Mouse (Mus musculus) kidney, embryonic 15.5 days (tissue): ENCODE measurements around the gene Sertad2. TPM values are rescaled to one million over a fixed set of nuclear protein-coding genes. Genes with fewer than 3 reads are reported as not detected.

ENCODE experiments used
- ATAC-seq: fragments of 200-750 bp; cut with Nextera tagmentation; replicated peaks from 2 replicates; pipeline ENCODE4 v1.8.0; 2017; ENCODE audit warnings: moderate TSS enrichment; ENCODE audit not compliant: low FRiP score
- H3K27ac ChIP-seq: fragments of 300-500 bp; sonication (generic); 2 replicates; pipeline ENCODE4 v1.5.1; 2015; ENCODE audit warnings: mild to moderate bottlenecking, inconsistent platforms
- H3K27me3 ChIP-seq: fragments of 300-500 bp; sonication (generic); 2 replicates; pipeline ENCODE4 v1.6.1; 2015; ENCODE audit warnings: inconsistent platforms
- H3K36me3 ChIP-seq: fragments of 300-500 bp; sonication (generic); 2 replicates; pipeline ENCODE4 v1.6.1; 2015; ENCODE audit warnings: inconsistent platforms
- H3K4me1 ChIP-seq: fragments of 300-500 bp; sonication (generic); 2 replicates; pipeline ENCODE4 v1.6.1; 2015; ENCODE audit warnings: inconsistent platforms
- H3K4me2 ChIP-seq: fragments of 300-500 bp; sonication (generic); 2 replicates; pipeline ENCODE4 v1.6.1; 2015; ENCODE audit warnings: moderate library complexity, mild to moderate bottlenecking, inconsistent platforms
- H3K4me3 ChIP-seq: fragments of 300-500 bp; sonication (generic); replicated peaks from 2 replicates; pipeline ENCODE4 v1.5.1; 2015; ENCODE audit warnings: mild to moderate bottlenecking, inconsistent platforms
- H3K9ac ChIP-seq: fragments of 300-500 bp; sonication (generic); 2 replicates; pipeline ENCODE4 v1.6.1; 2015; ENCODE audit warnings: mild to moderate bottlenecking, inconsistent platforms
- H3K9me3 ChIP-seq: fragments of 300-500 bp; sonication (generic); replicated peaks from 2 replicates; pipeline ENCODE4 v1.6.1; 2016; ENCODE audit warnings: inconsistent platforms
- WGBS: fragments of 180-500 bp; shearing (Covaris S2); methylation state at CpG from one replicate; pipeline ENCODE4 v1.1.7; 2015; ENCODE audit warnings: mixed read lengths; 5-methylcytosine and 5-hydroxymethylcytosine counted together
- polyA plus RNA-seq: library from polyadenylated mRNA; unstranded; fragments of >200 nt; fragmentation: Nextera tagmentation; extraction: Ambion mirVana; gene quantifications from 2 replicates; pipeline ENCODE4 v1.2.1, GENCODE M21; 2015

Gene Sertad2
- polyA plus RNA-seq, 1 experiment from 2014 or later: 36.5 TPM

DNA sequence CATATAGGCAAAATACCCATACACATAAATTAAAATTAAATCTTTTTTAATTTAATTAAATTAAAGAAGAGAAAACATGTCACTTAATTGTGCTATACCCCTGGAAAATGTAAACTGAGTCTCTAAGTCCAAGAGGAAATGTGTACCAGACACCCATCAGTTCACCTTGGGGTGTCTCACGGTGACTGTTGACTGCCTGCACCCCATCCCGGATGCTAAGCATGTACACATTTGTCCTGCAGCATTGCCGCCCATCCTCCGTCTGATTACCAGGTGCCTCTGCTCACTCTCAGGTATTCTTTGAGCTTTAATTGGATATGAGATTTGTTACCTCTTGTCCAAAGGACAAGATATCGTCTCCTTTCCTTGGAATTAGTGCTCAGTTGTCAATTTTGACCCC, 99.3 kb downstream of the Sertad2 start:
- Histone ChIP-seq H3K36me3 (no peaks in the 10 kb centered on the region), H3K27ac (no peak overlapping the region), H3K9me3 (no peaks in the 10 kb centered on the region), H3K4me3 (no peak overlapping the region), H3K9ac (no peak overlapping the region), H3K4me2 (no peak overlapping the region), H3K4me1 (peaks cover 64% of the 10 kb centered on the region), H3K27me3 (no peaks in the 10 kb centered on the region)
- ATAC-seq: no peak
- 88% methylated on average over 5 of the region's 5 CpGs for WGBS

DNA sequence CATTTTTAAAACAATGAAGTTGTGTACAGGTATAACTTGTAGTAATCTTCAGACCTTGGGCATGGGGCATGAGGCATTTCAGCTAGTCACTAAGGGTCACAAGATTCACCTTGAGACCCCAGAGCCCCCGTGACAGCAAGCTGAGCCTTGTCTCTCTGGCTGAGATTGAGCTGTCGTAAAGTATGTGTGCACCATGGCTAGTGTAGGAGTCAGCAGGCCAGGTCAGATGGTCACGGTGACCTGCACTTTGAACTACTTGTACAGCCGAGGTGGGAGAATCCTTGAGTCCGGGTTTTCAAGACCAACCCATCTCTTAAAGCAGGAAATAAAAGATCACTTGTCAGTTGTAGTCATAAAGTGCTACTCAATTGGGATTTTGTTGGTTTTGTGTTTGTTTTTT, 100.1 kb downstream of the Sertad2 start:
- no peak overlapping the region for H3K27ac ChIP-seq
- no peaks in the 10 kb centered on the region for H3K27me3 ChIP-seq
- no peaks in the 10 kb centered on the region for H3K9me3 ChIP-seq
- H3K4me1 ChIP-seq: peaks cover 72% of the 10 kb centered on the region
- H3K36me3 ChIP-seq: peaks cover 3% of the 10 kb centered on the region
- ATAC-seq: no peak
- H3K4me3 ChIP-seq: no peak overlapping the region
- H3K4me2 ChIP-seq: no peak overlapping the region
- H3K9ac ChIP-seq: no peak overlapping the region
- WGBS: 32% methylated on average over 5 of the region's 5 CpGs

DNA sequence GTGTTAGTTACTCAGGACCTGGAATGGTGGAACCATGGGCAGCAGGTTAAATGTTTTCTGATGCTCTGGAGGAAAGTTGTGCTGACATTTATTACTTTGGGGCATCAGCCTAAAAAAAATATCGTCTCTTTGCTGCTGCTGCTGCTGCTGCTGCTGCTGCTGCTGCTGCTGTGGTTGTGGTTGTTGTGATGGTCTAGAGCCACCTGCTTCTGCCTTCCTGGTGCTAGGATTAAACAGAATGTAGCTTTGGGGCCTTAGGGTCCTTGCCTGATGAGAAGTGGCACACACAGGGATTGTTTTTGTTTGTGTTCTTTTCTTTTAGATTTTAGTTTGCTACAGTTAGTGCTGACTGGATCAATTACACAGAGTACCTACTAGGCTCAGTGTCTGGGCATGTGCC, 101.1 kb downstream of the Sertad2 start:
- no peak for ATAC-seq
- 46% methylated on average over 1 of the region's 1 CpGs for WGBS

DNA sequence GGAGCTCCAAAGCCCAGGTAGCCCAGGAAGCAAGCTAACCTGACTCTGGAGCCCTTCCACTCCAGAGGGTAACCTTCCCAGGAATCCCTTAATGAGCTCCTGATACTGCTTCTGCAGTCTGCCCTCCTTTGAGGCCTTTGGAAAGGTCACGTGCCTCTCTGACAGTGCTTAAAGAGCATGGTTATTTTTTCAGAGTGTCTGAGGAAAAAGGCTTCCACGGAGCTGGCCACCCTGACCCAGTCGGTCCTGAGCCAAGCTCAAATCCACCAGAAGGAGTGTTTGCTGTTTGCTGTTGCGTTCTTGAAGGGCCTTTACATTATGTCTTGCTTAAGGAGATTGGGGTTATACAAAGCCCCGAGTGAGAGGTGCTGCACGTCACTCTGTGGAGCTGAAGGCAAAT, 101.8 kb downstream of the Sertad2 start:
- peaks cover 14% of the 10 kb centered on the region for H3K36me3 ChIP-seq
- H3K9ac ChIP-seq: no peak overlapping the region
- H3K4me3 ChIP-seq: no peak overlapping the region
- 55% methylated on average over 6 of the region's 6 CpGs for WGBS
- H3K4me2 ChIP-seq: no peak overlapping the region
- H3K27ac ChIP-seq: no peak overlapping the region
- H3K9me3 ChIP-seq: no peaks in the 10 kb centered on the region
- no peaks in the 10 kb centered on the region for H3K27me3 ChIP-seq
- no peak for ATAC-seq
- peaks cover 64% of the 10 kb centered on the region for H3K4me1 ChIP-seq

More for the DNA sequence above, 101.1 kb downstream of the Sertad2 start:
- no peak overlapping the region for H3K9ac ChIP-seq
- H3K4me3 ChIP-seq: no peak overlapping the region
- no peak overlapping the region for H3K27ac ChIP-seq
- H3K4me1 ChIP-seq: peaks cover 71% of the 10 kb centered on the region
- peaks cover 10% of the 10 kb centered on the region for H3K36me3 ChIP-seq
- no peaks in the 10 kb centered on the region for H3K27me3 ChIP-seq
- no peak overlapping the region for H3K4me2 ChIP-seq
- no peaks in the 10 kb centered on the region for H3K9me3 ChIP-seq

DNA sequence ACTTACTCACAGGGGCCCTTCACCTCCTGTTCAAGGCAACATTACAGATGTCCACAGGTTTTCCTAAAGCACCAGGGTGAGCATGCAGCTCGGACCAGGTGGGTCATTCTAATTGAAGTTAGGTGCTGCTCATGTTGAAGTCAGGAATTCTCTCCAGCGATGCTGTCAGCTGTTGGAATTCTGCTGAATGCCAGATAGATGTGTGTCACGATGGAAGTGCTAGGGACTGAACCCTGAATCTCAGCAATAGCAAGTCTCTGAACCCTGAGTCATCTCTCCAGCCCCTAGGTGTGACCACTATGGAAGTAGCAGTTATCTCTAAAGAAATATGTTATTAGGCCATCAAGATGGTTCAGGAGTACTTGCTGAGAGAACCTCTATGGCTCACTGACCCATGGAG, 102.5 kb downstream of the Sertad2 start:
- no peak for ATAC-seq
- H3K27me3 ChIP-seq: no peaks in the 10 kb centered on the region
- H3K9me3 ChIP-seq: no peaks in the 10 kb centered on the region
- no peak overlapping the region for H3K4me3 ChIP-seq
- 82% methylated on average over 3 of the region's 3 CpGs for WGBS
- H3K9ac ChIP-seq: no peak overlapping the region
- H3K4me2 ChIP-seq: no peak overlapping the region
- peaks cover 14% of the 10 kb centered on the region for H3K36me3 ChIP-seq
- H3K4me1 ChIP-seq: peaks cover 58% of the 10 kb centered on the region
- no peak overlapping the region for H3K27ac ChIP-seq

DNA sequence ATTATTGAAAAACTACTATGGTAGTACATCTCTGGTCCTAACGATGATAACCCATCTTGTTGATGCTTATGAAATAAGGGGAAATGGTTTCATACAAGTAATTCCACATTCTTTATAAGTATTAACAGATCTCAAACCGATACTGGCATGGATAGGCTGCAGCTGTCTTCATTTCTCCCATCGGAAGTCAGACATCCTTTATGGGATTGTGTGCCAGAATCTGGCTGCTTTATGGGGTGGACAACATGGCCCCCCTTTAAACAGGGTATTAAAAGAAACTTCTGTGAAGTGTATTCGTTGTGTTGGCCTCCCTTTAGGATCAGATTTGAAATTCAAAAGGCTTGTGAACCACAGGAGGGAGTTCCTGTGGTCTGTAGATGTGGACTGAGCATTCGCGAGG, 103.1 kb downstream of the Sertad2 start:
- Histone ChIP-seq H3K36me3 (peaks cover 20% of the 10 kb centered on the region), H3K27ac (no peak overlapping the region), H3K9ac (no peak overlapping the region), H3K27me3 (no peaks in the 10 kb centered on the region), H3K4me2 (no peak overlapping the region), H3K4me1 (peaks cover 52% of the 10 kb centered on the region), H3K4me3 (no peak overlapping the region), H3K9me3 (no peaks in the 10 kb centered on the region)
- 65% methylated on average over 6 of the region's 6 CpGs for WGBS
- no peak for ATAC-seq

DNA sequence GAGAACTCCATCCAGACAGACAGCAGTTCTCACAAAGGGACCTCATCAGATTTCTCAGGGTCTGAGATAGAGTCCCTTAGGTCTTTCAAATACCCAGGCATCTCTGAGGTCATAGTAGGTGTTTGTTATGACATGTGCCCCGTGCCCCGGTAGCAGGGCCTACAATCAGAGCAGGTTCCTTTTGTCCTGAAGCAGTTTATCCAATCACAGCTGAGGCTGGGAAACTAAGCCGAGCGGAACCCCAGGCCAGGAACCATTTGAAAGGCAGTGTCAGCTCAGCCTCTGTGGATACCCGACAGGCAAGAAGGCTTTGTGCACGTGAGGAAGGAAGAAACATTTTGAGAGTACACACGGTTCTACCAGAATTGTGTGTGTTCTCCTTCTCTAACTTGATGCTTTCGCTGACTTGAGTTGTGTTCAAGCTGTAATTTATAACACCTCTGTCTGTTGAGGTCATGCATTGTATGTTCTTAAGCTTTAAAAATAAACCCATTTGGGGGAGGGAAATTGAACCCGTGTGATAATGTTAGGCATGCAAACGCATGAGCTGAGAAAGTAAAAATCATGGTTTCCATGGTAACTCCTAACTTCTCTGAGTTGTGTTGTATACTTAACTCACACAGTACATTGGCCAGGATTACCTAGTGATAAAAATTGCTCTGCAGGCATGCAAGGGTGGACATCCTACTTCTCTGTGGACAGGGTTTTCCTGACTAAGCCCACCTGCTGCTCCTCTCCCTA, 104.1 kb downstream of the Sertad2 start:
- Histone ChIP-seq H3K27ac (peak overlapping the region; percentile 78), H3K9ac (no peak overlapping the region), H3K9me3 (no peaks in the 10 kb centered on the region), H3K27me3 (no peaks in the 10 kb centered on the region), H3K4me3 (no peak overlapping the region), H3K4me1 (peaks cover 46% of the 10 kb centered on the region), H3K4me2 (no peak overlapping the region; the same call in 1 of the 2 replicates), H3K36me3 (peaks cover 27% of the 10 kb centered on the region)
- ATAC-seq: peak; percentile 59; the same call in 1 of the 2 replicates
- 25% methylated on average over 10 of the region's 10 CpGs for WGBS

DNA sequence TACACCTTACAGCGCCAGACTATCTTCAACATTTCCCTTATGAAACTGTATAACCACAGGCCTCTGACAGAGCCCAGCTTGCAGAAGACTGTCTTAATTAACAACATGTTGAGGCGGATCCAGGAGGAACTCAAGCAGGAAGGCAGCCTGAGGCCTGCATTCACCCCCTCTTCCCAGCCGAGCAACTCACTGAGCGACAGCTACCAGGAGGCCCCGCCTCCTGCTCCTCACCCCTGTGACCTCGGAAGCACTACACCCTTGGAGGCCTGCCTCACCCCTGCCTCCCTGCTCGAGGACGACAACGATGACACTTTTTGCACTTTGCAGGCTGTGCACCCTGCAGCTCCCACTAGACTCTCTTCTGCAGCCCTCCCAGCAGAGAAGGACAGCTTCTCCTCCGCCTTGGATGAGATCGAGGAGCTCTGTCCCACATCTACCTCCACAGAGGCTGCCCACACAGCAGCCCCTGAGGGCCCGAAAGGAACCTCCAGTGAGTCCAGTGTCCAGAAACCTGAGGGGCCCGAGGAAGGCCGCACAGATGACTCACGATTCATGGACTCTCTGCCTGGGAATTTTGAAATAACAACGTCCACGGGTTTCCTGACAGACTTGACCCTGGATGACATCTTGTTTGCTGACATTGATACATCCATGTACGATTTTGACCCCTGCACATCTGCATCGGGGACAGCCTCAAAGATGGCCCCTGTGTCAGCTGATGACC, 105.0 kb downstream of the Sertad2 start:
- H3K4me2 ChIP-seq: no peak overlapping the region
- 31% methylated on average over 19 of the region's 19 CpGs for WGBS
- H3K27ac ChIP-seq: peak overlapping the region; percentile 78
- no peaks in the 10 kb centered on the region for H3K27me3 ChIP-seq
- peaks cover 45% of the 10 kb centered on the region for H3K4me1 ChIP-seq
- peaks cover 31% of the 10 kb centered on the region for H3K36me3 ChIP-seq
- H3K9me3 ChIP-seq: no peaks in the 10 kb centered on the region
- H3K4me3 ChIP-seq: no peak overlapping the region
- no peak overlapping the region for H3K9ac ChIP-seq
- peak; percentile 67 for ATAC-seq

DNA sequence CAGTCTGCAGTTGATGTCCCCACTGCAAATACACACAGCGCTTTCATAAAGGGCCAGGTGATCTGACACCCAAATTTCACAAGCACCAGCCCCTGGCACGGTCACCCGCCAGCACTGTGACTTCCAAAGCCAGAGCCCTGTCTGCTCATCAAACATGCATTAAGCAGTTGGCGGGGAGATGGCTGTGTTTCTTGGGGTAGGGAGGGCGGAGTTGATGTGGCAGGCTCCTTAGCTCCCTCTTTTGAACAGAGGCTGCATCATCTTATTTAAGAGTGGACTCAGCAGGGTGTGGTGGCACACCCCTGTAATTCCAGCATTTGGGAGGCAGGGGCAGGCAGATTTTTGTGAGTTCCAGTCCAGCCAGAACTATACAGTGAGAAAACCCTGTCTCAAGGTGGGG, 106.4 kb downstream of the Sertad2 start:
- H3K4me3 ChIP-seq: no peak overlapping the region
- H3K36me3 ChIP-seq: peaks cover 33% of the 10 kb centered on the region
- no peak overlapping the region for H3K27ac ChIP-seq
- no peak overlapping the region for H3K4me2 ChIP-seq
- H3K27me3 ChIP-seq: no peaks in the 10 kb centered on the region
- 88% methylated on average over 5 of the region's 5 CpGs for WGBS
- no peak overlapping the region for H3K9ac ChIP-seq
- no peak for ATAC-seq
- H3K9me3 ChIP-seq: no peaks in the 10 kb centered on the region
- peaks cover 34% of the 10 kb centered on the region for H3K4me1 ChIP-seq

DNA sequence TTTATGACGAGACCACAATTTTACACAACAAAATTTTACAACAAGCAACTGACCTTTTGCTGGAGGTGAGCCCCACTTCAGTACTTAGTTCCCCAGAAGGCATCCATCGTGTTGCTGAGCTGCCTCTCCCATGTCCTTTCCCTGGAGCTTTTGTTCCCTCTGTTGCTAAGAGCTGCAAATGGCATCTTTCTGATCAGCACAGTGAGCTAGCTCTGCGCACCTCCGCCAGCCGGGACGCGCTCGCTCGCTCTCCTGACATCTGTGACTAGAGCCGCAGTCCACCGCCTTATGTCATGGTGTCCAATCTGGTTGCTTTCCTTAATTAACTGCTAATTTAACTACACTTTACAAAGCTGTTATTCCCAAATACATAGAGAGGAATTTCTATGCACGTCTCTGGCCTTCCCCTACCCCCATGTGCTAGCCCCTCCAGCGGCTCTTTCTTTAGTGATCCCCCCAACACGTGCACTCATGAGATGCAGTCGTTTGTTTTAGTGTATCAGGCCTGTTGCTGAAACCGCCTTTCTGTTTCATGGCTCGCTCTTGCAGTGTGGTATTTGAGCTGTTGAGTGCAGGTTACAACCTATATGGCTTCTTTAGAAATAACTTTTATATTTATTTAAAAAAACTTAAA, 107.1 kb downstream of the Sertad2 start:
- no peak for ATAC-seq
- Histone ChIP-seq H3K27me3 (no peaks in the 10 kb centered on the region), H3K9ac (no peak overlapping the region), H3K27ac (no peak overlapping the region), H3K9me3 (no peaks in the 10 kb centered on the region), H3K4me2 (no peak overlapping the region), H3K36me3 (peaks cover 33% of the 10 kb centered on the region), H3K4me1 (peaks cover 29% of the 10 kb centered on the region), H3K4me3 (no peak overlapping the region)
- 87% methylated on average over 17 of the region's 17 CpGs for WGBS

DNA sequence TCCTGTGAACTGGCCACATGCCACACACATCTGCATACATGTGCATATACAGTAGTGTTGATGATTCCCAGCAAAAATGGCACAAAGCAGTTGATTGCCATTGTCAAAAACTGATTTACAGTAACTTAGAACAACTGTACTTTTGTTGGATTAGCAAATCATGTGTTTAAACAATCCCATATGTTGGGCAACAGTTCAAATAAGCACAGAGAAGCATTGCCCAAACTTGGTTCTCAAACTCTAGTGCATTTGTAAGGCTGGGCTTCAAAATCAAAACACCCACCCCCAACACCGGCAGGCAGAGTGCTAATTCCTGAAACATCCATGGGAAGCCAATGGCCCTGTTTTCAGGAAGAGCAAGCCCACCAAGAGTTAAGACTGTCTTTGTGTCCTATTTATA, 108.1 kb downstream of the Sertad2 start:
- Histone ChIP-seq H3K4me3 (no peak overlapping the region), H3K9ac (no peak overlapping the region), H3K36me3 (peaks cover 33% of the 10 kb centered on the region), H3K27me3 (no peaks in the 10 kb centered on the region), H3K4me2 (no peak overlapping the region), H3K27ac (no peak overlapping the region), H3K9me3 (no peaks in the 10 kb centered on the region), H3K4me1 (peaks cover 33% of the 10 kb centered on the region)
- ATAC-seq: no peak
- 72% methylated on average over 1 of the region's 1 CpGs for WGBS
